Mouse (Mus musculus) ES-E14 (cell line): ENCODE results near the gene Obscn. TPM values are rescaled to one million over a fixed set of nuclear protein-coding genes. Genes with fewer than 3 reads are reported as not detected.
A peak's percentile ranks its signal among the peaks of the same experiment; 100 is the strongest.

Experiments used
- DNase-seq: peaks from one replicate; pipeline ENCODE4 v3.0.0-alpha.2; 2013; ENCODE audit warnings: low read depth, low spot score
- H3K27ac ChIP-seq: 2 replicates; pipeline ENCODE4 v1.5.1; 2012; ENCODE audit warnings: low read depth, mild to moderate bottlenecking, low read length, moderate library complexity, mixed read lengths; ENCODE audit not compliant: poor library complexity, insufficient read depth, severe bottlenecking
- H3K36me3 ChIP-seq: 2 replicates; pipeline ENCODE4 v1.6.1; 2012; ENCODE audit warnings: mild to moderate bottlenecking, low read length, moderate library complexity, mixed read lengths; ENCODE audit not compliant: control insufficient read depth, poor library complexity, insufficient read depth, severe bottlenecking
- H3K4me1 ChIP-seq, 2 experiments: fragments of 150-350 bp in 1 of 2; sonication (generic) in 1 of 2; 2 replicates each; pipeline ENCODE4 v1.6.1; 2012; ENCODE audit warnings: low read length in 2 of 2, mild to moderate bottlenecking in 1 of 2, mixed read lengths in 1 of 2; ENCODE audit not compliant: control insufficient read depth in 2 of 2, insufficient read depth in 2 of 2, poor library complexity in 1 of 2
- H3K4me3 ChIP-seq, 2 experiments: fragments of 150-350 bp in 1 of 2; sonication (generic) in 1 of 2; 2 replicates each; pipeline ENCODE4 v1.5.1; 2012; ENCODE audit warnings: low read length in 2 of 2, low read depth in 1 of 2, mild to moderate bottlenecking in 1 of 2, mixed read lengths in 1 of 2; ENCODE audit not compliant: insufficient read depth in 1 of 2, poor library complexity in 1 of 2, severe bottlenecking in 1 of 2
- H3K9ac ChIP-seq: 2 replicates; pipeline ENCODE4 v1.6.1; 2012; ENCODE audit warnings: low read depth, mild to moderate bottlenecking, low read length, mixed read lengths; ENCODE audit not compliant: poor library complexity, insufficient read depth, severe bottlenecking
- H3K9me3 ChIP-seq: fragments of 150-350 bp; sonication (generic); 2 replicates; pipeline ENCODE4 v1.6.1; 2012; ENCODE audit warnings: low read depth, mild to moderate bottlenecking, low read length; ENCODE audit not compliant: control insufficient read depth, insufficient read depth
- CHD2 ChIP-seq: IDR thresholded peaks from 2 replicates; pipeline ENCODE4 v1.6.1; 2014; ENCODE audit warnings: mild to moderate bottlenecking, low read depth, low read length, inconsistent platforms
- HCFC1 ChIP-seq: IDR thresholded peaks from 2 replicates; pipeline ENCODE4 v1.6.1; 2012; ENCODE audit warnings: low read length, inconsistent platforms, borderline replicate concordance; ENCODE audit not compliant: insufficient read depth
- MAFK ChIP-seq: IDR thresholded peaks from 2 replicates; pipeline ENCODE4 v1.6.1; 2014; ENCODE audit warnings: mild to moderate bottlenecking, low read depth, low read length, inconsistent platforms; ENCODE audit not compliant: insufficient read depth
- ZC3H11A ChIP-seq: IDR thresholded peaks from 2 replicates; pipeline ENCODE4 v1.6.1; 2012; ENCODE audit warnings: low read depth, mild to moderate bottlenecking, inconsistent platforms, low read length, borderline replicate concordance
- ZNF384 ChIP-seq: IDR thresholded peaks from 2 replicates; pipeline ENCODE4 v1.6.1; 2012; ENCODE audit warnings: low read depth, low read length, inconsistent platforms
- in situ Hi-C, 2 experiments: fragments of 600-800 bp; cut with MboI; formaldehyde crosslinking; loops; one replicate each; pipeline ENCODE4 v1.15.1; 2025; ENCODE audit warnings: low sequenced_read_pairs in 2 of 2, inconsistent platforms in 1 of 2; ENCODE audit not compliant: unreplicated experiment in 2 of 2
- total RNA-seq: library from RNA; depleted of rRNA; stranded (reverse); fragments of 300-350 nt; gene quantifications from 2 replicates; pipeline ENCODE4 v1.2.3, GENCODE M21; 2012

The Obscn gene
- total RNA-seq, 1 experiment = 0.36 TPM

- no peak overlapping the region for H3K9ac ChIP-seq
- H3K4me1 ChIP-seq = no peaks in the 10 kb centered on the region; a peak in 1 of 4 replicates
- no peak overlapping the region for H3K4me3 ChIP-seq
- TF ChIP-seq ZC3H11A = no peak
- TF ChIP-seq HCFC1 = no peak
- TF ChIP-seq MAFK = no peak
- no peak for TF ChIP-seq ZNF384
- TF ChIP-seq CHD2 = no peak
- no peak for DNase-seq
- no peaks in the 10 kb centered on the region for H3K36me3 ChIP-seq
- H3K27ac ChIP-seq = no peak overlapping the region
- no peaks in the 10 kb centered on the region for H3K9me3 ChIP-seq
- in situ Hi-C loops = no loop called here
These were observed 138.7 kb downstream of the Obscn start for GRCm38 (mm10) chr11:58997541-58997940.

DNA sequence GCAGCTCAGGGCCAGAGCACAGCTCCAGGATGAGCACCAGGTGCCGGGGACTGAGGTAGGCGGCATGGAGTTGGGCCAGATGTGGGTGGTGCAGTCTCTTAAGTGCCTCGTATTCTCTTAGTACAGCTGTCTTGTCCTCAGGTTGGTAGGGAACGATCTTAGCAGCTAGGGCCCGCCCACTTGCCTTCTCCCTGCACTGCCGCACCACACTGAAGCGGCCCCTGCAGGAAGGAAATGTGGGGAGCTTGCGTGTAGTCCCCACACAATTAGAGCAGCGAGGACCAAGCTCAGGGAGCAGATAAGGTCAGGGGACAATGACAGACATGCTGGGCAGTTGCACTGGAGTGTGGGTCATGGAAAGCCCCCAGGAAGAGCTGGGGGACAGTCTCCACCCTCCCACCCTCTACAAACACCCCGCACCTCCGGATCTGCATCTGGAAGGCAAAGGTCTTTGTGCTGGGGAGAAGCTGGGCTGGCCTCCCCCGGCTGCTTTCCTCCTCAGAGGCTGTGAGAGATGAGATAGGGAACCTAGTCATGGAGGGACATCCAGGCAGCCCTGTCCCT, 140.3 kb downstream of the Obscn start:
- Histone ChIP-seq H3K4me1 (no peaks in the 10 kb centered on the region; a peak in 1 of 4 replicates), H3K9me3 (no peaks in the 10 kb centered on the region), H3K36me3 (no peaks in the 10 kb centered on the region), H3K9ac (no peak overlapping the region), H3K4me3 (no peak overlapping the region), H3K27ac (no peak overlapping the region)
- DNase-seq = no peak
- TF ChIP-seq CHD2 (no peak), HCFC1 (no peak), ZNF384 (no peak), ZC3H11A (no peak), MAFK (no peak)
- in situ Hi-C loops = no loop called here

DNA sequence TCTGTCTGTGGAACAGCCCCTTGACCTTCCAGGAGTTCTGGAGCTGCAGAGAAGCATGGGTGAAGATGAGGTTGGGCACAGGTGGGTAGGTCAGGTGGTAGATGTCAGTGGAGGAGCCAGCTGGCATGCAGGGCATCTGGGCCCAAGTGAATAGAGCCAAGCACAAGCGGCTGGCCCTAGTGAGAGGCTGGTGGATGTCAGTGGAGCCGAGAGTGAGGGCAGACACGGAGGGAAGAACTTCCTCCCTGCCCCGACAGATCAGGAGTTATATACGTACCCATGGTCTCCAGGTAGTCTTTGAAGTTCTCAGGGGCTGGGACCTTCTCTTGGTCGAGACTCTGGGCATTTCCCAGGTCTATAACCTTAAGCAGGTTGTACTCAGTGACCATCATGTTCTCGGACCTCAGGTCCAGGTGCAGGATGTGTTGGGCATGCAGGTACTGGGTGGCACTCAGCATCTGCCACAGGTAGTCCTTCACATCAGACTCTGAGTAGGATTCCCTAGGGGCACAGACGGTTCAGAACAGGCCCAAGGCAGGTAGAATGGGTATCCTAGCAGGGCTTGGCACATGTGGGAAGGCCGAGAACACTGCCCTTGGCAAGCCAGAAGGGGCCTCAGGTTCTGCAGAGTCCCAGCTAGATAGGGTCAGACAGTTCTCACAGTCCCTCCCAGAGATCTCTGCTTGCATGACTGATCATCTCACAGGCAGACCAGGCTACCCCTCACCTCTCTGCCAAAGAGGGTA, 141.0 kb downstream of the Obscn start:
- in situ Hi-C loops = no loop called here
- Histone ChIP-seq H3K4me3 (no peak overlapping the region), H3K36me3 (no peaks in the 10 kb centered on the region)

GRCm38 (mm10) chr11:58994337-58994826, 141.8 kb downstream of the Obscn start:
- H3K4me1 ChIP-seq = no peaks in the 10 kb centered on the region; a peak in 1 of 4 replicates
- no peak overlapping the region for H3K9ac ChIP-seq
- 0 out of 2 replicates have a peak, but pooled peaks cover 3% of the 10 kb centered on the region for H3K36me3 ChIP-seq
- peak; percentile 56 for DNase-seq
- TF ChIP-seq ZC3H11A (no peak), MAFK (no peak), CHD2 (no peak), HCFC1 (no peak), ZNF384 (no peak)
- H3K9me3 ChIP-seq = no peaks in the 10 kb centered on the region
- in situ Hi-C loops = no loop called here
- peak overlapping the region; percentile 17 to 18; a peak in 3 of 4 replicates for H3K4me3 ChIP-seq
- H3K27ac ChIP-seq = no peak overlapping the region

More for the DNA sequence above, 141.0 kb downstream of the Obscn start:
- Histone ChIP-seq H3K9me3 (no peaks in the 10 kb centered on the region), H3K4me1 (no peaks in the 10 kb centered on the region; a peak in 1 of 4 replicates), H3K9ac (no peak overlapping the region), H3K27ac (no peak overlapping the region)
- DNase-seq = no peak
- TF ChIP-seq ZNF384 (no peak), CHD2 (no peak), HCFC1 (no peak), ZC3H11A (no peak), MAFK (no peak)
